Mouse (Mus musculus) hindbrain, embryonic 11.5 days (tissue): Measurements from ENCODE around the gene Ccdc38. TPM values are rescaled to one million over a fixed set of nuclear protein-coding genes. Genes with fewer than 3 reads are reported as not detected.
A peak's percentile ranks its signal among the peaks of the same experiment; 100 is the strongest.

ENCODE experiments used
- ATAC-seq: fragments of 200-750 bp; cut with Nextera tagmentation; 2 replicates; pipeline ENCODE4 v1.8.0; 2017; ENCODE audit warnings: mild to moderate bottlenecking, moderate TSS enrichment, moderate library complexity; ENCODE audit not compliant: low FRiP score
- DNase-seq: peaks from one replicate; pipeline ENCODE4 v3.0.0-alpha.2; 2015; ENCODE audit warnings: low spot score
- H3K27ac ChIP-seq: fragments of 300-500 bp; sonication (generic); 2 replicates; pipeline ENCODE4 v1.5.1; 2014; ENCODE audit warnings: mild to moderate bottlenecking, low read depth, low read length
- H3K27me3 ChIP-seq: fragments of 300-500 bp; sonication (generic); 2 replicates; pipeline ENCODE4 v1.6.1; 2014; ENCODE audit warnings: mild to moderate bottlenecking, low read length, moderate library complexity, mixed read lengths; ENCODE audit not compliant: control insufficient read depth, insufficient read depth
- H3K36me3 ChIP-seq: fragments of 300-500 bp; sonication (generic); 2 replicates; pipeline ENCODE4 v1.6.1; 2014; ENCODE audit warnings: mild to moderate bottlenecking, low read length, moderate library complexity, mixed read lengths; ENCODE audit not compliant: control insufficient read depth, insufficient read depth
- H3K4me1 ChIP-seq: fragments of 300-500 bp; sonication (generic); replicated peaks from 2 replicates; pipeline ENCODE4 v1.6.1; 2014; ENCODE audit warnings: low read length, mixed read lengths; ENCODE audit not compliant: control insufficient read depth, insufficient read depth
- H3K4me2 ChIP-seq: fragments of 300-500 bp; sonication (generic); replicated peaks from 2 replicates; pipeline ENCODE4 v1.6.1; 2014; ENCODE audit warnings: mild to moderate bottlenecking, low read depth, low read length
- H3K4me3 ChIP-seq: fragments of 300-500 bp; sonication (generic); 2 replicates; pipeline ENCODE4 v1.5.1; 2014; ENCODE audit warnings: low read depth, low read length
- H3K9ac ChIP-seq: fragments of 300-500 bp; sonication (generic); 2 replicates; pipeline ENCODE4 v1.6.1; 2014; ENCODE audit warnings: low read depth, low read length
- H3K9me3 ChIP-seq: fragments of 300-500 bp; sonication (generic); 2 replicates; pipeline ENCODE4 v1.6.1; 2016; ENCODE audit warnings: low read length; ENCODE audit not compliant: control insufficient read depth
- WGBS: fragments of 180-500 bp; shearing (Covaris S2); extraction: QIAGEN DNeasy Blood & Tissue Kit; methylation state at CpG from one replicate; pipeline ENCODE4 v1.1.7; 2014; 5-methylcytosine and 5-hydroxymethylcytosine counted together
- polyA plus RNA-seq: library from polyadenylated mRNA; unstranded; fragments of >200 nt; fragmentation: Nextera tagmentation; extraction: Ambion mirVana; gene quantifications from 2 replicates; pipeline ENCODE4 v1.2.1, GENCODE M21; 2014

Ccdc38 gene
- polyA plus RNA-seq, 1 experiment from 2014 or later = 0.51 TPM

- Histone ChIP-seq H3K4me3 (no peak overlapping the region), H3K9me3 (no peaks in the 10 kb centered on the region), H3K27ac (no peak overlapping the region), H3K4me2 (no peak overlapping the region), H3K4me1 (no peaks in the 10 kb centered on the region), H3K27me3 (no peaks in the 10 kb centered on the region), H3K9ac (no peak overlapping the region), H3K36me3 (no peaks in the 10 kb centered on the region)
- ATAC-seq (no peak), DNase-seq (no peak)
- WGBS = 80% methylated on average over 4 of the region's 4 CpGs
These were observed 22.2 kb upstream of the Ccdc38 start for GRCm38 (mm10) chr10:93518186-93518585.

- 93% methylated on average over 2 of the region's 2 CpGs for WGBS
- Histone ChIP-seq H3K4me1 (no peaks in the 10 kb centered on the region), H3K9me3 (no peaks in the 10 kb centered on the region), H3K9ac (no peak overlapping the region), H3K4me2 (no peak overlapping the region), H3K4me3 (no peak overlapping the region), H3K27me3 (no peaks in the 10 kb centered on the region), H3K27ac (no peak overlapping the region), H3K36me3 (no peaks in the 10 kb centered on the region)
- DNase-seq = no peak
- no peak for ATAC-seq
These were observed 21.8 kb upstream of the Ccdc38 start for GRCm38 (mm10) chr10:93518620-93519019.

- Histone ChIP-seq H3K9me3 (no peaks in the 10 kb centered on the region), H3K4me1 (no peaks in the 10 kb centered on the region), H3K4me2 (no peak overlapping the region), H3K36me3 (no peaks in the 10 kb centered on the region), H3K9ac (no peak overlapping the region), H3K27ac (no peak overlapping the region), H3K4me3 (no peak overlapping the region), H3K27me3 (no peaks in the 10 kb centered on the region)
- DNase-seq (no peak), ATAC-seq (no peak)
- WGBS = 92% methylated on average over 8 of the region's 8 CpGs
These were observed 21.3 kb upstream of the Ccdc38 start for GRCm38 (mm10) chr10:93519159-93519558.

GRCm38 (mm10) chr10:93519756-93520155 lies 20.7 kb upstream of the Ccdc38 start:
- ATAC-seq (no peak), DNase-seq (no peak)
- H3K36me3 ChIP-seq = no peaks in the 10 kb centered on the region
- no peak overlapping the region for H3K9ac ChIP-seq
- WGBS = 89% methylated on average over 5 of the region's 5 CpGs
- H3K27ac ChIP-seq = no peak overlapping the region
- H3K4me3 ChIP-seq = no peak overlapping the region
- H3K4me1 ChIP-seq = no peaks in the 10 kb centered on the region
- H3K4me2 ChIP-seq = no peak overlapping the region
- H3K9me3 ChIP-seq = no peaks in the 10 kb centered on the region
- no peaks in the 10 kb centered on the region for H3K27me3 ChIP-seq

GRCm38 (mm10) chr10:93520994-93521393 lies 19.4 kb upstream of the Ccdc38 start:
- H3K27me3 ChIP-seq = no peaks in the 10 kb centered on the region
- WGBS = 67% methylated on average over 4 of the region's 4 CpGs

GRCm38 (mm10) chr10:93525329-93525728 lies 15.1 kb upstream of the Ccdc38 start:
- WGBS = 79% methylated on average over 1 of the region's 1 CpGs

More at GRCm38 (mm10) chr10:93520994-93521393, 19.4 kb upstream of the Ccdc38 start:
- Histone ChIP-seq H3K4me1 (no peaks in the 10 kb centered on the region), H3K4me3 (no peak overlapping the region), H3K27ac (no peak overlapping the region), H3K9ac (no peak overlapping the region), H3K4me2 (no peak overlapping the region), H3K36me3 (no peaks in the 10 kb centered on the region), H3K9me3 (no peaks in the 10 kb centered on the region)
- no peak for DNase-seq
- no peak for ATAC-seq

GRCm38 (mm10) chr10:93538287-93538686 lies 2.1 kb upstream of the Ccdc38 start:
- DNase-seq (no peak), ATAC-seq (no peak)
- WGBS = 88% methylated on average over 2 of the region's 2 CpGs
- Histone ChIP-seq H3K27me3 (no peaks in the 10 kb centered on the region), H3K4me2 (no peak overlapping the region), H3K27ac (no peak overlapping the region), H3K36me3 (no peaks in the 10 kb centered on the region), H3K4me1 (no peaks in the 10 kb centered on the region), H3K9ac (no peak overlapping the region), H3K4me3 (no peak overlapping the region), H3K9me3 (no peaks in the 10 kb centered on the region)

More at GRCm38 (mm10) chr10:93525329-93525728, 15.1 kb upstream of the Ccdc38 start:
- H3K4me1 ChIP-seq = no peaks in the 10 kb centered on the region
- DNase-seq = no peak
- ATAC-seq = no peak
- H3K4me2 ChIP-seq = no peak overlapping the region
- H3K9ac ChIP-seq = no peak overlapping the region
- no peaks in the 10 kb centered on the region for H3K36me3 ChIP-seq
- H3K27ac ChIP-seq = no peak overlapping the region
- no peaks in the 10 kb centered on the region for H3K9me3 ChIP-seq
- no peaks in the 10 kb centered on the region for H3K27me3 ChIP-seq
- H3K4me3 ChIP-seq = no peak overlapping the region

- Histone ChIP-seq H3K4me2 (no peak overlapping the region), H3K27me3 (no peaks in the 10 kb centered on the region), H3K4me1 (no peaks in the 10 kb centered on the region), H3K36me3 (no peaks in the 10 kb centered on the region), H3K27ac (no peak overlapping the region), H3K9me3 (no peaks in the 10 kb centered on the region), H3K9ac (no peak overlapping the region), H3K4me3 (no peak overlapping the region)
- WGBS = 54% methylated on average over 6 of the region's 6 CpGs
- ATAC-seq (no peak), DNase-seq (no peak)
These were observed 1.6 kb upstream of the Ccdc38 start for GRCm38 (mm10) chr10:93538818-93539217.

- Histone ChIP-seq H3K27me3 (no peaks in the 10 kb centered on the region), H3K36me3 (no peaks in the 10 kb centered on the region), H3K4me1 (no peaks in the 10 kb centered on the region), H3K9ac (peak within 1 kb of the TSS; percentile 33; the same call in 1 of the 2 replicates), H3K4me3 (peak within 1 kb of the TSS; percentile 28), H3K4me2 (peak within 1 kb of the TSS; percentile 73), H3K9me3 (no peaks in the 10 kb centered on the region), H3K27ac (no peak within 1 kb of the TSS)
- DNase-seq = peak; percentile 84
- ATAC-seq = peak; percentile 93
- 5% methylated on average over 35 of the region's 35 CpGs for WGBS
These were observed 529 bp upstream of the Ccdc38 start, which contains the start of gene Amdhd1 for GRCm38 (mm10) chr10:93539775-93540430. Gene Amdhd1 (minus strand): TSS chr10:93540033.
